In the genomic region with DNA sequence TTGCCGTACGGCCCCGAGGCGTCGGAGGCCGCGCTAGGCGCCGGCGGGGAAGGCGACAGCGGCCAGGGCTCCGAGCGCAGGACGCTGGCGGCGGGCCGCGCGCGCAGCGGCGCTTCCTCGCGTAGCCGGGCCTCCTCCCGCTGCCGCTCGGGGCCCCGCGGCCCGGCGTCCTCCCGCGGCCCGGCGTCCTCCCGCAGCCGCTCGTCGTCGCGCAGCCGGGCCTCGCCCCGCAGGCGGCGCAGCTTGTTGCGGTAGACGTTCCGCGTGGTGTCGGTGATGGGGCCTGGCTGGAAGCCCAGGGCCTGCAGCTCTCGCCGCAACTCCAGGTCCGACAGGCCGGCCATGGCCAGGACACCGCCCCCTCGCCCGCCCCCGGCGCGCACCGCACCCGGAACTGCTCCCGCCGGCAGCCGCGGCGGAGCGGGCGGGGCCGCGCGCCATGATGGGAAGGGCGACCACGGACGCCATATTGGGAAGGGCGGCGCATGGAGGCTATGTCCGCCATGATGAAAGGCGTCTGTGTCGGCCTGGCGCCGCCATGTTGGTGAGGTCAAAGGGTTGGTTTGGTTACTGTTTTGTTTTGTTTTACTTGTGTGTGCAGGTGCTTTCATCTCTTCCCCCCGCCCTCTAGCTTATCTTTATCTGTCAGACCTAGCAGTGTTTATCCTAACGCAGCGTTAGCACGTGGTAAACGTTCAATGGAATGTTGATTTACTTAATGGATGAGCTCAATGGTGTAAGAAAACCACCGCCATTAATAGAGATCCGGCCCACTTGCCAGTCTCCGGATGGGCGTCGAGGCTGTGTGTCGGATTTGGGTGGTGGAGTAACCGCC, we compare ENCODE assay signal across 8 mouse cellular contexts. TPM values are rescaled to one million over a fixed set of nuclear protein-coding genes. Genes with fewer than 3 reads are reported as not detected.
DNase-seq lines count a peak whose midpoint lies in the region; ATAC-seq and TF ChIP-seq lines count a peak whose summit lies in the region.

A gene (minus strand): TSS at position 395 of the 835 bp plus-strand sequence.

- peak within 1 kb of the TSS; percentile 55 for H3K27ac ChIP-seq in cortical plate, adult 2 months (ENCODE audit: insufficient read depth, low read length)

- peak within 1 kb of the TSS; percentile 41 for H3K4me3 ChIP-seq in cortical plate, adult 2 months (ENCODE audit: insufficient read depth, low read length)

- no peaks in the 10 kb centered on the region for H3K4me1 ChIP-seq in cortical plate, adult 2 months (ENCODE audit: control insufficient read depth, insufficient read depth, low read length)

- peak; percentile 86 for ATAC-seq in activated CD4-positive, CD25-positive, alpha-beta regulatory T cell, adult 4 months
- peak; percentile 81 for ATAC-seq in megakaryocyte progenitor cell, adult 5-6 weeks (replicated peaks; ENCODE audit: poor library complexity)

- no peak for TF ChIP-seq CTCF in cortical plate, adult 2 months (IDR thresholded peaks at IDR 0.05; ENCODE audit: extremely low read depth, insufficient read depth, low read length)

- 0 out of 2 replicates have a peak, but pooled peaks have one; percentile 15 for TF ChIP-seq POLR2A in cortical plate, adult 2 months (IDR thresholded peaks at IDR 0.05; ENCODE audit: extremely low read depth, insufficient read depth, low read length)

- DNase-seq in gastrocnemius, adult 8-10 months (ENCODE audit: low spot score in 2 of 2) = peak; percentile 95 to 97
- DNase-seq in induced T-regulatory cell, adult 2 months (ENCODE audit: low read depth) = peak; percentile 99
- DNase-seq in left cerebral cortex, adult 9 months (ENCODE audit: low spot score in 2 of 2) = peak; percentile 88 to 96
- DNase-seq in right cerebral cortex, postnatal 14 days = peak; percentile 95
- peak; percentile 94 to 95 for DNase-seq in urinary bladder, postnatal 36 days (ENCODE audit: low spot score in 2 of 2)

RNA-seq across cellular contexts. Expression of the gene that starts here (rescaled TPM):
- 1 to 10 TPM; 5.7 to 9.7 TPM for polyA plus RNA-seq in activated CD4-positive, CD25-positive, alpha-beta regulatory T cell, adult 4 months (2017; shearing (Covaris generic))
- 64.0 TPM in 2 replicates for polyA plus RNA-seq in cortical plate, adult 2 months (2012; rRNA removed)
- total RNA-seq in gastrocnemius, adult 8-10 months (2022) = 10 to 100 TPM; 21.1 to 24.8 (median 23.4) TPM
- total RNA-seq in megakaryocyte progenitor cell, adult 5-6 weeks (2015) = 12.1 and 13.0 TPM in 2 replicates
- 21.4 and 21.8 TPM in 2 replicates for total RNA-seq in megakaryocyte progenitor cell, adult 5-6 weeks (2017)

Comparison
In these comparisons a context has a peak if more than half of its experiments do, and no peak if none do; other contexts are left out.
1. Peak in every context shown above with its lines: DNase-seq, ATAC-seq, H3K4me3 ChIP-seq and H3K27ac ChIP-seq.